Mouse (Mus musculus) fat pad, adult 2 months (tissue): ENCODE data around the gene Olfr139.

Source experiments
- DNase-seq: peaks from one replicate; pipeline ENCODE4 v3.0.0-alpha.2; 2011; ENCODE audit warnings: low read depth, low spot score; ENCODE audit errors: extremely low read depth

Olfr139 gene

GRCm38 (mm10) chr11:74056451-74056850, at the start of gene Olfr139, which contains the start of gene Olfr399:
Gene Olfr139, minus strand, starts transcription at chr11:74056551.
Gene Olfr399, minus strand, starts transcription at chr11:74056615.
- no peak for DNase-seq

GRCm38 (mm10) chr11:74105066-74105465, 48.7 kb upstream of the Olfr139 start:
- DNase-seq: no peak

GRCm38 (mm10) chr11:74101507-74101906, 45.2 kb upstream of the Olfr139 start:
- DNase-seq: no peak

GRCm38 (mm10) chr11:74100724-74101123, 44.4 kb upstream of the Olfr139 start:
- no peak for DNase-seq

GRCm38 (mm10) chr11:74069655-74070054, 13.3 kb upstream of the Olfr139 start, which contains the start of gene Zfp616:
Gene Zfp616, plus strand, starts transcription at chr11:74069955.
- no peak for DNase-seq

- DNase-seq: no peak
These were observed 5.0 kb downstream of the Olfr139 start for GRCm38 (mm10) chr11:74051347-74051746.
